Comparison of ENCODE assay signal across 29 mouse cellular contexts in genomic region chr8:3625445-3625844, GRCm38 (mm10). TPM values are rescaled to one million over a fixed set of nuclear protein-coding genes. Genes with fewer than 3 reads are reported as not detected.
"Had no signal": no experiment of that assay in that cellular context is flagged by ENCODE, and none has a peak within 500 bp of the region (broad histone marks: within the 10 kb centered on the region; RNA-seq: fewer than 3 reads in every experiment).

TSS of gene Pcp2 (minus strand) at chr8:3625545.

- H3K9ac ChIP-seq: kidney, embryonic 15.5 days; liver, embryonic 13.5 days; neural tube, embryonic 12.5 days had no signal

- H3K4me2 ChIP-seq: kidney, embryonic 15.5 days; liver, embryonic 13.5 days; midbrain, embryonic 11.5 days; neural tube, embryonic 12.5 days had no signal

- H3K36me3 ChIP-seq: neural tube, embryonic 12.5 days had no signal

- H3K4me3 ChIP-seq: kidney, embryonic 15.5 days; left cerebral cortex, adult 2 months; liver, embryonic 13.5 days; neural tube, embryonic 12.5 days had no signal

- H3K27ac ChIP-seq: kidney, embryonic 15.5 days; left cerebral cortex, adult 2 months; liver, embryonic 13.5 days; neural tube, embryonic 12.5 days; stomach, postnatal 0 days had no signal

- H3K9me3 ChIP-seq: kidney, embryonic 15.5 days; liver, embryonic 13.5 days; neural tube, embryonic 12.5 days had no signal

- DNase-seq: kidney, adult 8-10 months; kidney, postnatal 10 days; kidney, postnatal 36 days; layer of hippocampus, postnatal 36 days; liver, embryonic 13.5 days; lung, adult 2 months; lung, postnatal 14 days; lung, postnatal 4 days; midbrain, embryonic 14.5 days; right cerebral cortex, adult 18-20 months; right cerebral cortex, postnatal 14 days; right cerebral cortex, postnatal 4 days; thymus, adult 18-20 months; thymus, postnatal 36 days had no signal

RNA-seq across cellular contexts. Expression of gene Pcp2, which starts in this region (rescaled TPM):
- total RNA-seq: layer of hippocampus, adult 8-10 months; layer of hippocampus, postnatal 10 days; left cerebral cortex, adult 2 months; left cerebral cortex, postnatal 10 days; left cerebral cortex, postnatal 36 days; liver, adult 2 months; megakaryocyte progenitor cell, adult 5-6 weeks; megakaryocyte-erythroid progenitor cell, adult 5-6 weeks; neutrophil, adult 5-6 weeks had no signal
- polyA plus RNA-seq: limb, embryonic 14.5 days; liver, adult 2 months; liver, embryonic 13.5 days; lung, adult 2 months; stomach, postnatal 0 days; urinary bladder, adult 2 months had no signal
